Mouse (Mus musculus): Measurements from ENCODE around the gene Tas2r144. TPM values are rescaled to one million over a fixed set of nuclear protein-coding genes. Genes with fewer than 3 reads are reported as not detected.

The Tas2r144 gene
- not detected in 2 replicates for total RNA-seq (2017)

- ATAC-seq (ENCODE audit: extremely low read depth, insufficient number of reproducible peaks, low FRiP score, poor library complexity, severe bottlenecking) = no peak
Observed at GRCm38 (mm10) chr6:42215028-42215427, at the start of gene Tas2r144. Gene Tas2r144 (plus strand): TSS chr6:42215328.

DNA sequence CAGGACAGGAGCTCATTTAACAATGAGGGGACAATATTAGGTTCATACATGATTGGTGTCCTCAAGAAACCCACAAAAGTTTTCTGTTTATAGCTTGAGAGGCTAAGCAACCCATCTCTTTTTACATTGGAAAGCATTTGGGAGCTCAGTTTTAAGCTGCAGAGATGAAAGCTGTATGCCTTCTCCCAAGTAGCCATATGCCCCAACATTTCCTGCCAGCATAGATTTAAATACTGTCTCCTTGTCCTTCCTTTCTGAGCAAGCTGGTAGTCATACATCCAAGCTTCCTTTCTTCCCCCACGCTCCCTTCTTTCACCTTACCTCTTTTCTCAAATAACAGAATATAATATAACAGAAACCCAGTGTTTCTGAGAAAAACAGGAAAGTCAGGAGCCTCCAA is 32.7 kb upstream of the Tas2r144 start:
- ATAC-seq (ENCODE audit: extremely low read depth, insufficient number of reproducible peaks, low FRiP score, poor library complexity, severe bottlenecking) = no peak

GRCm38 (mm10) chr6:42186230-42186629 is 28.9 kb upstream of the Tas2r144 start:
- ATAC-seq (ENCODE audit: extremely low read depth, insufficient number of reproducible peaks, low FRiP score, poor library complexity, severe bottlenecking) = no peak

GRCm38 (mm10) chr6:42197710-42198109 is 17.4 kb upstream of the Tas2r144 start:
- ATAC-seq (ENCODE audit: extremely low read depth, insufficient number of reproducible peaks, low FRiP score, poor library complexity, severe bottlenecking) = no peak

DNA sequence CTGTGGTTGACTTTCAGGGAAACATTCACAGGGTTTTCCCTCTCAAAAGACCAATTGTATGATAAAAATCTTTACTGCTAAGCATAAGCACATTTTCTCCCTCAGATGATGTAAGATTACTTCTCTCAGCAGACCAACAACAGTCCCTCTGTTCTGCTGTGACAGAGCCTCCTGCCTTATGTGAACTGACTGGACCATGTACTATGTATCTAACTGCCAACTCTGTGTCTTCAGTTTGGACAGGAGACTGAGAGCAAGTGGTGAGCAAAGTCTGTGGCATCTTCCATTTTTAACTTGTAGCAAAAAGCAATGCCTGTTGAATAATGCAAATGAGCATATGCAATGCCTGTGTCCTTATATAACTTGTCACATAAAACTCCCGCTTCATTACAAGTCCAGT is 15.6 kb upstream of the Tas2r144 start:
- no peak for ATAC-seq (ENCODE audit: extremely low read depth, insufficient number of reproducible peaks, low FRiP score, poor library complexity, severe bottlenecking)

GRCm38 (mm10) chr6:42222286-42222685 is 7.2 kb downstream of the Tas2r144 start:
- ATAC-seq (ENCODE audit: extremely low read depth, insufficient number of reproducible peaks, low FRiP score, poor library complexity, severe bottlenecking) = no peak

- no peak for ATAC-seq (ENCODE audit: extremely low read depth, insufficient number of reproducible peaks, low FRiP score, poor library complexity, severe bottlenecking)
Observed at GRCm38 (mm10) chr6:42225046-42225445, 9.9 kb downstream of the Tas2r144 start.

- ATAC-seq (ENCODE audit: extremely low read depth, insufficient number of reproducible peaks, low FRiP score, poor library complexity, severe bottlenecking) = peak; percentile 82; the same call in 1 of the 2 replicates
Observed at GRCm38 (mm10) chr6:42227240-42228101, 12.3 kb downstream of the Tas2r144 start.

GRCm38 (mm10) chr6:42229610-42230009 is 14.5 kb downstream of the Tas2r144 start:
- no peak for ATAC-seq (ENCODE audit: extremely low read depth, insufficient number of reproducible peaks, low FRiP score, poor library complexity, severe bottlenecking)

GRCm38 (mm10) chr6:42231191-42231590 is 16.1 kb downstream of the Tas2r144 start:
- no peak for ATAC-seq (ENCODE audit: extremely low read depth, insufficient number of reproducible peaks, low FRiP score, poor library complexity, severe bottlenecking)

- ATAC-seq (ENCODE audit: extremely low read depth, insufficient number of reproducible peaks, low FRiP score, poor library complexity, severe bottlenecking) = no peak
Observed at GRCm38 (mm10) chr6:42237276-42237805, 22.2 kb downstream of the Tas2r144 start.

DNA sequence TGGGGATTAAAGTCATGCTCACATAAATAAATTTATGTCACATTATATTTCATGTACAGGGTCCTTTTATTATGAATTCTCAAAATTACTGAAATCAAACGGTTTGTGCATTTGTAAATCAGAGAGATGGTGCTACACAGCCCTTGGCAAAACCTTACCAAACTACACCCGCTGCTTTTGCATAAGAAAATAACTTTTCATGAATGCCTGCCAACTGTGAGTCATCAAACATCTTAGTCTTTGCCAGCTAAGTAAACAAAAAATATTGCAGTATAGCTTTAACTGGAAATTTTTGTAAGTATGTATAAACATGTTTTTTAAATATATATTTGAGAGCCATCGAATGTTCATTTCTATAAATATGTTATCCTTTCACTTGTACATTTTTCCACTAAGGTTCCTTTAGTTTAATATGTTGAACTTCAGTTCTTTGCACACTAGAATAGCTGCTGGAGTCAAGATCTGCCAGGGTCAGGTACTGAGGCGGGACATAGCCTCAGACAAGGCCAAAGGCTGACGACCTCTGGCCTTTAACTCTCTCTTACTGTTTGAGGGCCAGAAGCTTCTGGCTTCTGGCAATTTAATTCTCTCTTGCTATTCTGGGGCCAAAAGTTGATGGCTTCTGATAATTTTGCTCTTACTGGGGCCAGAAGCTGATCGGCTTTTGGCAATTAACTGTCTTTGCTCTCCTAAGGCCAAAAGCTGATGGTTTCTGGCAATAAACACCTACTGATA is 26.4 kb downstream of the Tas2r144 start:
- no peak for ATAC-seq (ENCODE audit: extremely low read depth, insufficient number of reproducible peaks, low FRiP score, poor library complexity, severe bottlenecking)

- peak; percentile 99 for ATAC-seq (ENCODE audit: extremely low read depth, insufficient number of reproducible peaks, low FRiP score, poor library complexity, severe bottlenecking)
Observed at GRCm38 (mm10) chr6:42245711-42246353, 30.7 kb downstream of the Tas2r144 start, which contains the start of gene Gstk1. Gene Gstk1 (plus strand): TSS chr6:42245935.

DNA sequence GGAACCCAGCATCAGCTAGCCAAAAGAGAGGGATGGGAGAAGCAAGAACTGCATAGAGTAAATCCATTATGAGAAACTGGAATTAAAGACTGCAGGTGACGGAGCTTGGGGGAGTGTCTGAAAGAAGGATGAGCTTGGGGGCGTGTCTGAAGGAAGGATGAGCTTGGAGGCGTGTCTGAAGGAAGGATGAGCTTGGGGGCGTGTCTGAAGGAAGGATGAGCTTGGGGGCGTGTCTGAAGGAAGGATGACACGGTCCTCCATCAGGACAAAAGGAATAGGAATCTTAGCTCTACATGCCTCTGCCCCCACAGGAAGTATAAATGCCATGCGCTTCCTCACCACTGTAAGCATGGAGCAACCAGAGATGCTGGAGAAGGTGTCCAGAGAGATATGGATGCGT is 32.0 kb downstream of the Tas2r144 start:
- ATAC-seq (ENCODE audit: extremely low read depth, insufficient number of reproducible peaks, low FRiP score, poor library complexity, severe bottlenecking) = no peak

GRCm38 (mm10) chr6:42247981-42248380 is 32.9 kb downstream of the Tas2r144 start:
- no peak for ATAC-seq (ENCODE audit: extremely low read depth, insufficient number of reproducible peaks, low FRiP score, poor library complexity, severe bottlenecking)

DNA sequence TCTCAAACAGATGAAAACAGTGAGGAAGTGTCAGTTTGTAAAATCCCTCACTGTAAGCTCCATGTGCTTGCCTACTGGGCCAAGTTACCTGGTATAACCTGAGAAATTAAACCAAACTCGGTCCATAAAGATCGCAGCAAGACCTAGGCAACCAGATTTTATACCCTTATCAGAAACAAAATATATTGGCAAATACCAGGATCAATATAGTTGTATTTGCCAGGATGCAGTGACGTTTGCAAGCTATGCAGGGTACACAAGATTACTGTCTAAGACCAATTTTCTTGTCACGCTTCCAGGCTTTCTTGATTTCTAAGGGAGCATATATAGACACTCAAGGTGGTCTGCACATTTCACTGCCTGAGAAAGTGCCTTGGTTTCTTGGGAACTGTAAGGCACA is 36.7 kb downstream of the Tas2r144 start:
- ATAC-seq (ENCODE audit: extremely low read depth, insufficient number of reproducible peaks, low FRiP score, poor library complexity, severe bottlenecking) = no peak

GRCm38 (mm10) chr6:42253103-42253502 is 38.0 kb downstream of the Tas2r144 start:
- ATAC-seq (ENCODE audit: extremely low read depth, insufficient number of reproducible peaks, low FRiP score, poor library complexity, severe bottlenecking) = no peak

GRCm38 (mm10) chr6:42257303-42257863 is 42.3 kb downstream of the Tas2r144 start:
- ATAC-seq (ENCODE audit: extremely low read depth, insufficient number of reproducible peaks, low FRiP score, poor library complexity, severe bottlenecking) = peak; percentile 91

GRCm38 (mm10) chr6:42260430-42260829 is 45.3 kb downstream of the Tas2r144 start:
- no peak for ATAC-seq (ENCODE audit: extremely low read depth, insufficient number of reproducible peaks, low FRiP score, poor library complexity, severe bottlenecking)
